Mouse (Mus musculus) lung, adult 2 months (tissue): ENCODE results near the gene 1700003H04Rik.

Source experiments
- CTCF ChIP-seq: fragments of 200-500 bp; IDR thresholded peaks from 2 replicates; pipeline ENCODE4 v1.5.1; 2011; ENCODE audit warnings: mild to moderate bottlenecking, low read length, control low read depth; ENCODE audit not compliant: insufficient read depth
- POLR2A ChIP-seq: fragments of 200-500 bp; IDR thresholded peaks from 2 replicates; pipeline ENCODE4 v1.6.1; 2011; ENCODE audit warnings: low read depth, mild to moderate bottlenecking, control low read depth, low read length, borderline replicate concordance; ENCODE audit errors: extremely low read depth

DNA sequence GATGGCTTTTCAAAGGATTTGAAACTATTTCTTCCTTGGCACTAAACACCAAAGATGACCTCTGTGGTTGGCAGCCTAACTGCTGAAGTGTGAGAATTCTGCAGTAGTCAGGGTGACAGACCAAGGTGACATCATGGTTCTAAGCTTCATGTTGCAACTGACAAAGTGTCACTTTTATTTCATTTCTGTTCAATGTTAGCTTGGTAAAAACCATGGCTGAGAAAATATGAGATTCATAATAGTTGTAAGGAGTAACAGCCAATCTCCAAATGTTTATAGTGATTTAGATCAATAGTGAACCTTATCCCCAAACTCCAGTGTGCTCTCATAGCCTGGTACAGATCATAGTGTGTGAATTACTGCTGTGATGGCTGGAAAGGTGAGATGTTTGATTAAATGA lies at the start of gene 1700003H04Rik:
- no peak for TF ChIP-seq POLR2A
- TF ChIP-seq CTCF = no peak
